Mouse (Mus musculus): Measurements from ENCODE around the gene Rin3.

- TF ChIP-seq POLR2A (IDR thresholded peaks at IDR 0.05; ENCODE audit: low read depth, low read length) = no peak
- TF ChIP-seq CTCF (IDR thresholded peaks at IDR 0.05; ENCODE audit: borderline replicate concordance, insufficient read depth, low read length) = no peak
Measured at GRCm38 (mm10) chr12:102284267-102284610, 1.4 kb downstream of the Rin3 start.
